Mouse (Mus musculus) stomach, postnatal 0 days (tissue): ENCODE results near the gene Vps35l.

Experiments
- CTCF ChIP-seq: IDR thresholded peaks from 2 replicates; pipeline ENCODE4 v1.5.1; 2016; ENCODE audit warnings: antibody characterized with exemption, low read depth, mild to moderate bottlenecking, moderate library complexity
- EP300 ChIP-seq: optimal IDR thresholded peaks from 2 replicates; pipeline ENCODE3; 2016; ENCODE audit warnings: antibody characterized with exemption

GRCm38 (mm10) chr7:118742278-118742677 is 2.3 kb downstream of the Vps35l start:
- TF ChIP-seq CTCF (no peak), EP300 (no peak)
